Mouse (Mus musculus) stomach, embryonic 14.5 days (tissue): ENCODE results near the gene Antxrl. TPM values are rescaled to one million over a fixed set of nuclear protein-coding genes. Genes with fewer than 3 reads are reported as not detected.

Source experiments
- ATAC-seq: fragments of 200-750 bp; cut with Nextera tagmentation; 2 replicates; pipeline ENCODE4 v1.8.0; 2017; ENCODE audit warnings: low read depth, moderate TSS enrichment; ENCODE audit not compliant: insufficient number of reproducible peaks, insufficient read depth, low FRiP score
- H3K27ac ChIP-seq: fragments of 300-500 bp; sonication (generic); 2 replicates; pipeline ENCODE4 v1.5.1; 2014; ENCODE audit warnings: mild to moderate bottlenecking, low read length, moderate library complexity, mixed read lengths
- H3K27me3 ChIP-seq: fragments of 300-500 bp; sonication (generic); 2 replicates; pipeline ENCODE4 v1.6.1; 2014; ENCODE audit warnings: low read length, control low read depth, mixed read lengths; ENCODE audit not compliant: control insufficient read depth, insufficient read depth
- H3K36me3 ChIP-seq: fragments of 300-500 bp; sonication (generic); 2 replicates; pipeline ENCODE4 v1.6.1; 2014; ENCODE audit warnings: mild to moderate bottlenecking, control low read depth, low read length, moderate library complexity, mixed read lengths; ENCODE audit not compliant: control insufficient read depth, insufficient read depth
- H3K4me1 ChIP-seq: fragments of 300-500 bp; sonication (generic); 2 replicates; pipeline ENCODE4 v1.6.1; 2014; ENCODE audit warnings: low read length, control low read depth, mixed read lengths; ENCODE audit not compliant: control insufficient read depth, insufficient read depth
- H3K4me2 ChIP-seq: fragments of 300-500 bp; sonication (generic); replicated peaks from 2 replicates; pipeline ENCODE4 v1.6.1; 2014; ENCODE audit warnings: low read depth, low read length, control low read depth
- H3K4me3 ChIP-seq: fragments of 300-500 bp; sonication (generic); 2 replicates; pipeline ENCODE4 v1.5.1; 2014; ENCODE audit warnings: low read depth, low read length, control low read depth
- H3K9ac ChIP-seq: fragments of 300-500 bp; sonication (generic); replicated peaks from 2 replicates; pipeline ENCODE4 v1.6.1; 2014; ENCODE audit warnings: low read depth, mild to moderate bottlenecking, control low read depth, low read length, moderate library complexity, mixed read lengths
- H3K9me3 ChIP-seq: fragments of 300-500 bp; sonication (generic); 2 replicates; pipeline ENCODE4 v1.6.1; 2016; ENCODE audit warnings: low read depth, low read length, control low read depth; ENCODE audit not compliant: control insufficient read depth
- WGBS: fragments of 180-500 bp; shearing (Covaris S2); extraction: QIAGEN DNeasy Blood & Tissue Kit; methylation state at CpG from one replicate; pipeline ENCODE4 v1.1.7; 2014; 5-methylcytosine and 5-hydroxymethylcytosine counted together
- polyA plus RNA-seq: library from polyadenylated mRNA; unstranded; fragments of >200 nt; fragmentation: Nextera tagmentation; extraction: Ambion mirVana; gene quantifications from 2 replicates; pipeline ENCODE4 v1.2.1, GENCODE M21; 2014

Gene Antxrl
- polyA plus RNA-seq, 1 experiment from 2014 or later, result not detected

- H3K27me3 ChIP-seq, result no peaks in the 10 kb centered on the region
- no peaks in the 10 kb centered on the region for H3K36me3 ChIP-seq
- no peak overlapping the region for H3K4me3 ChIP-seq
- no peak overlapping the region for H3K4me2 ChIP-seq
- ATAC-seq, result no peak
- H3K4me1 ChIP-seq, result no peaks in the 10 kb centered on the region
- no peaks in the 10 kb centered on the region for H3K9me3 ChIP-seq
- 81% methylated on average over 5 of the region's 5 CpGs for WGBS
- H3K27ac ChIP-seq, result no peak overlapping the region
- no peak overlapping the region for H3K9ac ChIP-seq
These were observed 2.3 kb upstream of the Antxrl start for GRCm38 (mm10) chr14:34050101-34050779.

GRCm38 (mm10) chr14:34071665-34072064, 19.2 kb downstream of the Antxrl start:
- Histone ChIP-seq H3K4me2 (no peak overlapping the region), H3K27me3 (no peaks in the 10 kb centered on the region), H3K4me1 (no peaks in the 10 kb centered on the region), H3K27ac (no peak overlapping the region), H3K4me3 (no peak overlapping the region), H3K9ac (no peak overlapping the region), H3K36me3 (no peaks in the 10 kb centered on the region), H3K9me3 (no peaks in the 10 kb centered on the region)
- WGBS, result 57% methylated on average over 6 of the region's 6 CpGs
- no peak for ATAC-seq

- H3K4me2 ChIP-seq, result no peak overlapping the region
- ATAC-seq, result no peak
- no peak overlapping the region for H3K9ac ChIP-seq
- no peak overlapping the region for H3K4me3 ChIP-seq
- 44% methylated on average over 4 of the region's 4 CpGs for WGBS
- no peaks in the 10 kb centered on the region for H3K27me3 ChIP-seq
- H3K4me1 ChIP-seq, result no peaks in the 10 kb centered on the region
- H3K36me3 ChIP-seq, result no peaks in the 10 kb centered on the region
- H3K9me3 ChIP-seq, result no peaks in the 10 kb centered on the region
- no peak overlapping the region for H3K27ac ChIP-seq
These were observed 22.8 kb downstream of the Antxrl start for GRCm38 (mm10) chr14:34075346-34075745.

GRCm38 (mm10) chr14:34077222-34077621, 24.7 kb downstream of the Antxrl start:
- Histone ChIP-seq H3K36me3 (no peaks in the 10 kb centered on the region), H3K27me3 (no peaks in the 10 kb centered on the region), H3K27ac (no peak overlapping the region), H3K4me3 (no peak overlapping the region), H3K4me1 (no peaks in the 10 kb centered on the region), H3K9me3 (no peaks in the 10 kb centered on the region), H3K9ac (no peak overlapping the region), H3K4me2 (no peak overlapping the region)
- WGBS, result 70% methylated on average over 5 of the region's 5 CpGs
- ATAC-seq, result no peak

GRCm38 (mm10) chr14:34078293-34078692, 25.8 kb downstream of the Antxrl start:
- Histone ChIP-seq H3K4me1 (no peaks in the 10 kb centered on the region), H3K9me3 (no peaks in the 10 kb centered on the region), H3K27me3 (no peaks in the 10 kb centered on the region), H3K4me3 (no peak overlapping the region), H3K9ac (no peak overlapping the region), H3K4me2 (no peak overlapping the region), H3K27ac (no peak overlapping the region), H3K36me3 (no peaks in the 10 kb centered on the region)
- WGBS, result 81% methylated on average over 4 of the region's 4 CpGs
- no peak for ATAC-seq

- no peaks in the 10 kb centered on the region for H3K36me3 ChIP-seq
- no peaks in the 10 kb centered on the region for H3K4me1 ChIP-seq
- H3K9ac ChIP-seq, result no peak overlapping the region
- ATAC-seq, result peak; percentile 51
- H3K4me3 ChIP-seq, result no peak overlapping the region
- H3K4me2 ChIP-seq, result no peak overlapping the region; the same call in 1 of the 2 replicates
- H3K9me3 ChIP-seq, result no peaks in the 10 kb centered on the region
- no peaks in the 10 kb centered on the region for H3K27me3 ChIP-seq
- no peak overlapping the region for H3K27ac ChIP-seq
- WGBS, result 11% methylated on average over 11 of the region's 11 CpGs
These were observed 28.0 kb downstream of the Antxrl start for GRCm38 (mm10) chr14:34080321-34080997.

- H3K4me3 ChIP-seq, result peak within 1 kb of the TSS; percentile 9
- no peaks in the 10 kb centered on the region for H3K9me3 ChIP-seq
- H3K4me1 ChIP-seq, result no peaks in the 10 kb centered on the region
- no peak within 1 kb of the TSS for H3K9ac ChIP-seq
- H3K27me3 ChIP-seq, result no peaks in the 10 kb centered on the region
- peak within 1 kb of the TSS; percentile 23; the same call in 1 of the 2 replicates for H3K4me2 ChIP-seq
- ATAC-seq, result peak; percentile 73
- H3K36me3 ChIP-seq, result no peaks in the 10 kb centered on the region
- 34% methylated on average over 4 of the region's 4 CpGs for WGBS
- no peak within 1 kb of the TSS; the same call in 1 of the 2 replicates for H3K27ac ChIP-seq
These were observed 33.2 kb downstream of the Antxrl start, which contains the start of gene Anxa8 for GRCm38 (mm10) chr14:34085731-34086130. Anxa8 (plus strand) TSS chr14:34085981.

GRCm38 (mm10) chr14:34086806-34087205, 34.3 kb downstream of the Antxrl start:
- H3K9me3 ChIP-seq, result no peaks in the 10 kb centered on the region
- H3K4me2 ChIP-seq, result peak overlapping the region; percentile 22; the same call in 1 of the 2 replicates
- H3K4me1 ChIP-seq, result no peaks in the 10 kb centered on the region
- H3K9ac ChIP-seq, result no peak overlapping the region
- 65% methylated on average over 3 of the region's 4 CpGs for whole genome bisulfite sequencing
- no peak for ATAC-seq
- H3K27ac ChIP-seq, result no peak overlapping the region
- peak overlapping the region; percentile 9 for H3K4me3 ChIP-seq
- no peaks in the 10 kb centered on the region for H3K27me3 ChIP-seq
- no peaks in the 10 kb centered on the region for H3K36me3 ChIP-seq
